Mouse (Mus musculus) right cerebral cortex, postnatal 36 days (tissue): ENCODE measurements at regions not wholly inside any gene's neighbourhood (a gene's known extent, or its start where the extent isn't known, plus 50 kb on each side); places are given as distances from the start of the nearest gene placed in this dataset.

ENCODE experiments used
- DNase-seq, 2 experiments: peaks; one replicate each; pipeline ENCODE4 v3.0.0; 2022; ENCODE audit warnings: low spot score in 2 of 2, mixed read lengths in 1 of 2

GRCm38 (mm10) chr3:65891594-65891993 lies 66.5 kb downstream of the Ccnl1 start:
- DNase-seq: no peak

- DNase-seq: no peak
These were observed 66.9 kb downstream of the Ccnl1 start for GRCm38 (mm10) chr3:65891139-65891538.

DNA sequence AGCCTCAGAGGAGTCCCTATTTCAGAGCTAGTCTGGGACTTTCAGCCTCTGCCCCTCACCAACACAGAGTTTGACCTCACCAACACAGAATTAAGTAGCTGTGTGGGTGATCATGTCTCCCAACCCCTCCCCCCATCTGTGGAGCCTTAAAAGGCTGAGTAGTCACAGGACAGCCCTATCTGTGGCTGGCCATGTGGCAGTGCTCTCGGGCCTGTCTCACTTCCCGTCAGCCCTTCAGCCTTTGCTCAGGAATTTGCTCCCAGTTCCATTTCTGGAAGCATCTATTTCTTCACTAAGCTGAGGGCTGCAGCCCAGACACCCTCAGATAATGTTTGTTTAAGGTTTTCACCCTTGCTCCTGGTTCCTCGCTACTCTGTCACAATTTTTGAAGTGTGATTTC lies 69.1 kb downstream of the Ccnl1 start:
- DNase-seq: no peak

- peak; percentile 82 for DNase-seq
These were observed 73.5 kb downstream of the Ccnl1 start for GRCm38 (mm10) chr3:65884571-65885011.

DNA sequence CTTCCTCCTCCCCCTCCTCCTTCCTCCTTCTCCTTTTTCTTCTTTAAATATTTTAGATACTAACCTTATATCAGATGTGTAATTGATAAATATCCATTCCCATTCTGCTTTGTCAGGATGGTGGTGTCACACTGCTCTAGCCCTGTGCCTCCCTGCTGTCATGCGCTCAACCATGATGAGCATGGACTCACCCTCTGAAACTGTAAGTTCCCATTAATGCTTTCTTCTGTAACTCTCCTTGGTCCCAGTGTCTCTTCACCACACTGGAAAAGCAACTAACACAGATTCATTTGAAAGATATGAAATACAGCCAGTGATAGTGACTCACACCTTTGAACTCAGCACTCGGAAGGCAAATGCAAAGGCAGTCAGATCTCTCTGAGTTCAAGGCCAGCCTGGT lies 75.9 kb downstream of the Ccnl1 start:
- DNase-seq: no peak
